Mouse (Mus musculus) heart, embryonic 15.5 days (tissue): ENCODE measurements around the gene Mob2. TPM values are rescaled to one million over a fixed set of nuclear protein-coding genes. Genes with fewer than 3 reads are reported as not detected.

Source experiments
- ATAC-seq: fragments of 200-750 bp; cut with Nextera tagmentation; replicated peaks from 2 replicates; pipeline ENCODE4 v1.8.0; 2017; ENCODE audit warnings: low read depth, moderate TSS enrichment; ENCODE audit not compliant: insufficient number of reproducible peaks, insufficient read depth, low FRiP score
- H3K27ac ChIP-seq: fragments of 300-500 bp; sonication (generic); 2 replicates; pipeline ENCODE4 v1.5.1; 2015; ENCODE audit warnings: mild to moderate bottlenecking, inconsistent platforms
- H3K27me3 ChIP-seq: fragments of 300-500 bp; sonication (generic); 2 replicates; pipeline ENCODE4 v1.6.1; 2015; ENCODE audit warnings: inconsistent platforms
- H3K36me3 ChIP-seq: fragments of 300-500 bp; sonication (generic); 2 replicates; pipeline ENCODE4 v1.6.1; 2015; ENCODE audit warnings: mild to moderate bottlenecking, inconsistent platforms
- H3K4me1 ChIP-seq: fragments of 300-500 bp; sonication (generic); replicated peaks from 2 replicates; pipeline ENCODE4 v1.6.1; 2015; ENCODE audit warnings: inconsistent platforms
- H3K4me2 ChIP-seq: fragments of 300-500 bp; sonication (generic); 2 replicates; pipeline ENCODE4 v1.6.1; 2015; ENCODE audit warnings: inconsistent platforms, mild to moderate bottlenecking, moderate library complexity
- H3K4me3 ChIP-seq: fragments of 300-500 bp; sonication (generic); 2 replicates; pipeline ENCODE4 v1.5.1; 2015; ENCODE audit warnings: mild to moderate bottlenecking, inconsistent platforms
- H3K9ac ChIP-seq: fragments of 300-500 bp; sonication (generic); 2 replicates; pipeline ENCODE4 v1.6.1; 2015; ENCODE audit warnings: mild to moderate bottlenecking, inconsistent platforms
- H3K9me3 ChIP-seq: fragments of 300-500 bp; sonication (generic); replicated peaks from 2 replicates; pipeline ENCODE4 v1.6.1; 2016; ENCODE audit warnings: inconsistent platforms
- WGBS: fragments of 180-500 bp; shearing (Covaris S2); methylation state at CpG from one replicate; pipeline ENCODE4 v1.1.7; 2015; ENCODE audit warnings: mixed read lengths; 5-methylcytosine and 5-hydroxymethylcytosine counted together
- polyA plus RNA-seq: library from polyadenylated mRNA; unstranded; fragments of >200 nt; fragmentation: Nextera tagmentation; extraction: Ambion mirVana; gene quantifications from 2 replicates; pipeline ENCODE4 v1.2.1, GENCODE M21; 2015

Mob2 gene
- polyA plus RNA-seq, 1 experiment from 2014 or later = 43.4 TPM

GRCm38 (mm10) chr7:142077138-142077537 lies 16.3 kb upstream of the Mob2 start:
- Histone ChIP-seq H3K9ac (no peak overlapping the region), H3K4me3 (no peak overlapping the region), H3K36me3 (peaks cover 18% of the 10 kb centered on the region), H3K9me3 (no peaks in the 10 kb centered on the region), H3K4me1 (peaks cover 10% of the 10 kb centered on the region), H3K27me3 (peaks cover 8% of the 10 kb centered on the region), H3K27ac (peak overlapping the region; percentile 14; the same call in 1 of the 2 replicates), H3K4me2 (no peak overlapping the region)
- ATAC-seq = no peak; the same call in 1 of the 2 replicates
- WGBS = 40% methylated on average over 3 of the region's 3 CpGs

- H3K36me3 ChIP-seq = no peaks in the 10 kb centered on the region
- 49% methylated on average over 8 of the region's 8 CpGs for WGBS
- H3K4me2 ChIP-seq = no peak overlapping the region
- no peak overlapping the region for H3K27ac ChIP-seq
- no peak overlapping the region for H3K9ac ChIP-seq
- H3K4me3 ChIP-seq = no peak overlapping the region
- H3K27me3 ChIP-seq = peaks cover 5% of the 10 kb centered on the region; the same call in 1 of the 2 replicates
- H3K4me1 ChIP-seq = peaks cover 14% of the 10 kb centered on the region
- no peak for ATAC-seq
- H3K9me3 ChIP-seq = no peaks in the 10 kb centered on the region
Observed at GRCm38 (mm10) chr7:142074146-142074886, 13.5 kb upstream of the Mob2 start.

GRCm38 (mm10) chr7:142071717-142072116 lies 10.9 kb upstream of the Mob2 start:
- no peak overlapping the region for H3K4me2 ChIP-seq
- H3K36me3 ChIP-seq = no peaks in the 10 kb centered on the region
- H3K27ac ChIP-seq = no peak overlapping the region
- peaks cover 4% of the 10 kb centered on the region for H3K4me1 ChIP-seq
- no peaks in the 10 kb centered on the region for H3K9me3 ChIP-seq
- ATAC-seq = no peak
- H3K4me3 ChIP-seq = no peak overlapping the region
- H3K27me3 ChIP-seq = peaks cover 5% of the 10 kb centered on the region; the same call in 1 of the 2 replicates
- H3K9ac ChIP-seq = no peak overlapping the region

GRCm38 (mm10) chr7:142071212-142071578 lies 10.3 kb upstream of the Mob2 start:
- 8% methylated on average over 10 of the region's 10 CpGs for WGBS
- peak; percentile 18; the same call in 1 of the 2 replicates for ATAC-seq
- peak overlapping the region; percentile 9; the same call in 1 of the 2 replicates for H3K4me3 ChIP-seq

GRCm38 (mm10) chr7:142070458-142071211 lies 9.8 kb upstream of the Mob2 start:
- whole genome bisulfite sequencing = 15% methylated on average over 13 of the region's 13 CpGs
- Histone ChIP-seq H3K4me3 (peak overlapping the region; percentile 9; the same call in 1 of the 2 replicates), H3K36me3 (no peaks in the 10 kb centered on the region), H3K27ac (no peak overlapping the region), H3K9me3 (no peaks in the 10 kb centered on the region), H3K4me2 (peak overlapping the region; percentile 50), H3K4me1 (peaks cover 4% of the 10 kb centered on the region), H3K9ac (no peak overlapping the region), H3K27me3 (peaks cover 5% of the 10 kb centered on the region; the same call in 1 of the 2 replicates)
- peak; percentile 35; the same call in 1 of the 2 replicates for ATAC-seq

More at GRCm38 (mm10) chr7:142071212-142071578, 10.3 kb upstream of the Mob2 start:
- Histone ChIP-seq H3K27ac (no peak overlapping the region), H3K27me3 (peaks cover 5% of the 10 kb centered on the region; the same call in 1 of the 2 replicates), H3K4me1 (peaks cover 4% of the 10 kb centered on the region), H3K9ac (no peak overlapping the region), H3K4me2 (peak overlapping the region; percentile 50), H3K36me3 (no peaks in the 10 kb centered on the region), H3K9me3 (no peaks in the 10 kb centered on the region)

GRCm38 (mm10) chr7:142068429-142068828 lies 7.6 kb upstream of the Mob2 start:
- H3K27me3 ChIP-seq = peaks cover 5% of the 10 kb centered on the region; the same call in 1 of the 2 replicates
- H3K9me3 ChIP-seq = no peaks in the 10 kb centered on the region
- no peak overlapping the region for H3K9ac ChIP-seq
- no peaks in the 10 kb centered on the region for H3K36me3 ChIP-seq
- 57% methylated on average over 4 of the region's 4 CpGs for WGBS
- no peak overlapping the region for H3K4me3 ChIP-seq
- H3K4me2 ChIP-seq = no peak overlapping the region
- ATAC-seq = no peak
- H3K27ac ChIP-seq = no peak overlapping the region
- H3K4me1 ChIP-seq = peaks cover 4% of the 10 kb centered on the region

- Histone ChIP-seq H3K27me3 (no peaks in the 10 kb centered on the region), H3K36me3 (0 out of 2 replicates have a peak, but pooled peaks cover 3% of the 10 kb centered on the region), H3K9ac (peak overlapping the region; percentile 95), H3K27ac (peak overlapping the region; percentile 85), H3K4me1 (peaks cover 46% of the 10 kb centered on the region), H3K4me3 (peak overlapping the region; percentile 95), H3K9me3 (no peaks in the 10 kb centered on the region), H3K4me2 (peak overlapping the region; percentile 82)
- ATAC-seq = peak; percentile 60; the same call in 1 of the 2 replicates
- under 1% methylated on average over 65 of the region's 66 CpGs for WGBS
Observed at GRCm38 (mm10) chr7:142060185-142060930, 507 bp downstream of the Mob2 start.

GRCm38 (mm10) chr7:142059024-142059423 lies 1.8 kb downstream of the Mob2 start:
- H3K27me3 ChIP-seq = no peaks in the 10 kb centered on the region
- peaks cover 3% of the 10 kb centered on the region; the same call in 1 of the 2 replicates for H3K36me3 ChIP-seq
- peaks cover 48% of the 10 kb centered on the region for H3K4me1 ChIP-seq
- no peak overlapping the region for H3K4me2 ChIP-seq
- 31% methylated on average over 2 of the region's 2 CpGs for WGBS
- H3K27ac ChIP-seq = no peak overlapping the region
- no peak for ATAC-seq
- H3K9ac ChIP-seq = no peak overlapping the region
- H3K9me3 ChIP-seq = no peaks in the 10 kb centered on the region
- no peak overlapping the region for H3K4me3 ChIP-seq

- Histone ChIP-seq H3K4me2 (no peak overlapping the region), H3K9ac (no peak overlapping the region), H3K9me3 (no peaks in the 10 kb centered on the region), H3K27ac (peak overlapping the region; percentile 45; the same call in 1 of the 2 replicates), H3K4me3 (no peak overlapping the region), H3K27me3 (no peaks in the 10 kb centered on the region), H3K36me3 (peaks cover 3% of the 10 kb centered on the region; the same call in 1 of the 2 replicates), H3K4me1 (peaks cover 48% of the 10 kb centered on the region)
- 88% methylated on average over 1 of the region's 1 CpGs for WGBS
- ATAC-seq = no peak
Observed at GRCm38 (mm10) chr7:142057121-142057520, 3.7 kb downstream of the Mob2 start.

- Histone ChIP-seq H3K27ac (peak overlapping the region; percentile 45), H3K9me3 (no peaks in the 10 kb centered on the region), H3K4me3 (no peak overlapping the region), H3K36me3 (peaks cover 3% of the 10 kb centered on the region; the same call in 1 of the 2 replicates), H3K27me3 (no peaks in the 10 kb centered on the region), H3K4me1 (peaks cover 48% of the 10 kb centered on the region), H3K9ac (no peak overlapping the region), H3K4me2 (no peak overlapping the region)
- 63% methylated on average over 1 of the region's 1 CpGs for WGBS
- no peak for ATAC-seq
Observed at GRCm38 (mm10) chr7:142056601-142057061, 4.2 kb downstream of the Mob2 start.
